Mouse (Mus musculus) forebrain, postnatal 0 days (tissue): ENCODE results near the gene Runx3. TPM values are rescaled to one million over a fixed set of nuclear protein-coding genes. Genes with fewer than 3 reads are reported as not detected.

Source experiments
- ATAC-seq: fragments of 200-750 bp; cut with Nextera tagmentation; 2 replicates; pipeline ENCODE4 v1.8.0; 2017; ENCODE audit warnings: mild to moderate bottlenecking, moderate library complexity
- DNase-seq: peaks from one replicate; pipeline ENCODE4 v3.0.0-alpha.2; 2015
- H3K27ac ChIP-seq: fragments of 300-500 bp; sonication (generic); 2 replicates; pipeline ENCODE4 v1.5.1; 2014; ENCODE audit warnings: low read depth, mild to moderate bottlenecking, antibody characterized with exemption, low read length, moderate library complexity, mixed read lengths
- H3K27me3 ChIP-seq: fragments of 300-500 bp; sonication (generic); 2 replicates; pipeline ENCODE4 v1.6.1; 2014; ENCODE audit warnings: mild to moderate bottlenecking, low read length, mixed read lengths; ENCODE audit not compliant: insufficient read depth
- H3K36me3 ChIP-seq: fragments of 300-500 bp; sonication (generic); 2 replicates; pipeline ENCODE4 v1.6.1; 2014; ENCODE audit warnings: mild to moderate bottlenecking, moderate library complexity; ENCODE audit not compliant: insufficient read depth
- H3K4me1 ChIP-seq: fragments of 300-500 bp; sonication (generic); 2 replicates; pipeline ENCODE4 v1.6.1; 2014; ENCODE audit warnings: antibody characterized with exemption; ENCODE audit not compliant: insufficient read depth
- H3K4me2 ChIP-seq: fragments of 300-500 bp; sonication (generic); 2 replicates; pipeline ENCODE4 v1.6.1; 2014; ENCODE audit warnings: low read depth, mild to moderate bottlenecking, moderate library complexity
- H3K4me3 ChIP-seq: fragments of 300-500 bp; sonication (generic); 2 replicates; pipeline ENCODE4 v1.5.1; 2014; ENCODE audit warnings: low read depth, low read length, mixed read lengths
- H3K9ac ChIP-seq: fragments of 300-500 bp; sonication (generic); 2 replicates; pipeline ENCODE4 v1.6.1; 2014; ENCODE audit warnings: mild to moderate bottlenecking
- H3K9me3 ChIP-seq: fragments of 300-500 bp; sonication (generic); 2 replicates; pipeline ENCODE4 v1.6.1; 2016; ENCODE audit warnings: low read length
- CTCF ChIP-seq: sonication (generic); IDR thresholded peaks from 2 replicates; pipeline ENCODE4 v1.5.1; 2016; ENCODE audit warnings: antibody characterized with exemption, control low read depth, low read depth
- WGBS: fragments of 180-500 bp; shearing (Covaris S2); extraction: QIAGEN DNeasy Blood & Tissue Kit; methylation state at CpG from one replicate; pipeline ENCODE4 v1.1.7; 2014; 5-methylcytosine and 5-hydroxymethylcytosine counted together
- polyA plus RNA-seq: library from polyadenylated mRNA; unstranded; fragments of >200 nt; fragmentation: Nextera tagmentation; extraction: Ambion mirVana; gene quantifications from 2 replicates; pipeline ENCODE4 v1.2.1, GENCODE M21; 2015
- total RNA-seq: library from RNA; depleted of rRNA; stranded (reverse); fragments of >200 nt; gene quantifications from 2 replicates; pipeline ENCODE4 v1.2.3, GENCODE M21; 2014

Gene Runx3
- total and polyA plus RNA-seq, 2 experiments from 2014 or later, result not detected

GRCm38 (mm10) chr4:135135331-135135730 is 14.9 kb downstream of the Runx3 start:
- 67% methylated on average over 6 of the region's 6 CpGs for WGBS
- Histone ChIP-seq H3K4me1 (no peaks in the 10 kb centered on the region), H3K27me3 (peaks cover 18% of the 10 kb centered on the region), H3K9ac (no peak overlapping the region), H3K27ac (no peak overlapping the region), H3K36me3 (no peaks in the 10 kb centered on the region), H3K4me2 (no peak overlapping the region), H3K9me3 (no peaks in the 10 kb centered on the region), H3K4me3 (no peak overlapping the region)
- ATAC-seq (no peak), DNase-seq (no peak)
- no peak for TF ChIP-seq CTCF

DNA sequence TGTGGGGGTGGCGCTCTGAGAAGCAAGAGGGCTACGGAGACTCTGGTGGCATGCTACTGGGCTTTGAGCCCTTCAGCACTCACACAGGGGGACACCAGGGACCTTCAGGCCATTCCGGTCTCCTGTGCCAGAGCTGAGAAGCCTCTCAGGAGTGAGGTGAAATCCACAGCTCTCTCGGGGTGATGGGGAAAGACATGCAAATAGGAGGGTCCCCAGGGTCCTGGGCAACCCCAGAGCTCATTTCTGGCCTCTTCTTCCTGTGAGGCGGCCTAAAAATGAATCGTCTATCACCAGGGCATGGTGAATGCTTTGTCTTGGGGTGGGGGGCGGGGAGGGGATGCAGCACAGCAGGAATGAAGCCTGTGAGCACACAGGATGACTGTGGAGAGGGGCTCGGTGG is 15.8 kb downstream of the Runx3 start:
- WGBS, result 58% methylated on average over 8 of the region's 8 CpGs
- no peaks in the 10 kb centered on the region for H3K4me1 ChIP-seq
- H3K4me3 ChIP-seq, result no peak overlapping the region
- H3K9ac ChIP-seq, result no peak overlapping the region
- H3K9me3 ChIP-seq, result no peaks in the 10 kb centered on the region
- peaks cover 27% of the 10 kb centered on the region for H3K27me3 ChIP-seq
- DNase-seq (no peak), ATAC-seq (no peak)
- no peak overlapping the region for H3K4me2 ChIP-seq
- no peaks in the 10 kb centered on the region for H3K36me3 ChIP-seq
- no peak overlapping the region for H3K27ac ChIP-seq
- TF ChIP-seq CTCF, result no peak

- DNase-seq (no peak), ATAC-seq (no peak)
- Histone ChIP-seq H3K36me3 (no peaks in the 10 kb centered on the region), H3K9ac (no peak overlapping the region), H3K4me2 (no peak overlapping the region), H3K27me3 (peaks cover 31% of the 10 kb centered on the region), H3K4me3 (no peak overlapping the region), H3K4me1 (no peaks in the 10 kb centered on the region), H3K27ac (no peak overlapping the region), H3K9me3 (no peaks in the 10 kb centered on the region)
- TF ChIP-seq CTCF, result no peak
- 60% methylated on average over 10 of the region's 10 CpGs for WGBS
These were observed 16.2 kb downstream of the Runx3 start for GRCm38 (mm10) chr4:135136612-135137011.

DNA sequence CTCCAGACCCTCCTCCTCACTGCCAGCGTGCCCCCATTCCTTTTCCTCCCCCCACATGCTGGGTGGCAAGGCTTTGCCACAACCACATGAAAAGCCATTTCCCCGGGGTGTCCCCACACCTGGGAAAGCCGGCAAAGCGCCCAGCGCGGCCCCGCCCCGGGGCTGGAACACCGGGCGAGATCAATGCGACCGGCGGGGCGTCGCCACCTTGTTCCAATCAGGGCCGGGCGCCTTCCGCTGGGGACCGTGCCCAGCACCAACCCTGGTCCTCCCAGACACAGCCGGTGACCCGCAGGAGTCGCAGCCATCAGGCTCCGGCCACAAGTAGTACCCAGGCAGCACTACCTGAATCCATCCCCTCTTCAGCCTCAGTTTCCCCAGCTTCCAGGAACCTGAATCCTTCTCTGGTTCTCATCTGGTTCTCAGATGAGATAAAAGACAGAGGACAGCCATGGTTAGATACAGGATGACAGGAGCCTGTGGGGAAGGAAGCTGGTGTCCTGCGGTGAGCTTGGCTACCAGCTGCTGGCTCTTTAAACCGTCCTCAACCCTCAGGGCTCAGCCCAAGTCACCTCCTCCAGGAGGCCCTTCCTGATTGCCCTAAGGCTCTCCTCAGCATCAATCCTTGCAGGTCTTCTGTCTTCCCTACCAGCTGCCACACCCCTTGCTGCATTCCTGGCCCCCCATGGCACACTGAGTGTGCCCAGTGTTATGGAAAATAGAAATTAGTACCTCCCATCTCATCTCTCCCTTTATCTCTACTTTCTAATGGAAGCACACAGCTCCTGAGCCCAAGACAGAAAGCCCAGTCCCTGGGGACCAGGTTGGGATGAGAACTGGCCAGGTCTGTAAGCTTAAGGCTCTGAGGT is 20.4 kb downstream of the Runx3 start:
- 2% methylated on average over 25 of the region's 25 CpGs for WGBS
- peaks cover 50% of the 10 kb centered on the region for H3K27me3 ChIP-seq
- no peak overlapping the region for H3K9ac ChIP-seq
- no peak for TF ChIP-seq CTCF
- H3K9me3 ChIP-seq, result no peaks in the 10 kb centered on the region
- no peaks in the 10 kb centered on the region for H3K36me3 ChIP-seq
- no peak for ATAC-seq
- H3K4me3 ChIP-seq, result no peak overlapping the region
- no peak overlapping the region for H3K27ac ChIP-seq
- no peak overlapping the region for H3K4me2 ChIP-seq
- DNase-seq, result no peak
- no peaks in the 10 kb centered on the region for H3K4me1 ChIP-seq

DNA sequence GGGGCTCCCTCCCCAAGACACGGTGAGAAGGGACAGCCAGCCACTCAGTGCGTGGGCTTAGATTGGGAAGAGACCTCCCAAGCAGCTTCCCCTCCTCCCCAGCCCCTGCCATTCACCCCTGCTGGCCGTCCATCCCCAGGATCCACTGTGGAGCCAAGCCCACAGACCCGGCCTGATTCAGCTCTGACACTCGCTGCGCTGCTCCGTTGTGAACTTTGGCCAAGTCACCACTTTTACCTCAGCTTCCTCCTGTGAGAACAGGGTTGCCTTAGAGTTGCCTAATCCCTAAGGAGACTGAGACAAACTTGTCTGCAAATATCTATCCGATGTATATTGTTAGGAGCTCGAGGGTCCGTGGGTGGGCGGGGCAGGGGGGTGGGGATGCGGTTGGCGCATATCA is 21.3 kb downstream of the Runx3 start:
- no peak for TF ChIP-seq CTCF
- H3K4me3 ChIP-seq, result no peak overlapping the region
- 6% methylated on average over 13 of the region's 13 CpGs for WGBS
- H3K36me3 ChIP-seq, result no peaks in the 10 kb centered on the region
- H3K27me3 ChIP-seq, result peaks cover 59% of the 10 kb centered on the region
- H3K4me1 ChIP-seq, result no peaks in the 10 kb centered on the region
- H3K4me2 ChIP-seq, result no peak overlapping the region
- no peak overlapping the region for H3K9ac ChIP-seq
- H3K9me3 ChIP-seq, result no peaks in the 10 kb centered on the region
- H3K27ac ChIP-seq, result no peak overlapping the region
- DNase-seq, result no peak
- ATAC-seq, result no peak

- 11% methylated on average over 15 of the region's 15 CpGs for WGBS
- ATAC-seq (no peak), DNase-seq (no peak)
- H3K4me2 ChIP-seq, result no peak overlapping the region
- H3K4me1 ChIP-seq, result no peaks in the 10 kb centered on the region
- H3K4me3 ChIP-seq, result no peak overlapping the region
- H3K9me3 ChIP-seq, result no peaks in the 10 kb centered on the region
- no peaks in the 10 kb centered on the region for H3K36me3 ChIP-seq
- no peak overlapping the region for H3K27ac ChIP-seq
- H3K27me3 ChIP-seq, result peaks cover 76% of the 10 kb centered on the region
- TF ChIP-seq CTCF, result no peak
- H3K9ac ChIP-seq, result no peak overlapping the region
These were observed 26.3 kb downstream of the Runx3 start for GRCm38 (mm10) chr4:135146734-135147133.

GRCm38 (mm10) chr4:135148660-135149059 is 28.2 kb downstream of the Runx3 start:
- WGBS, result 3% methylated on average over 7 of the region's 7 CpGs
- Histone ChIP-seq H3K27me3 (peaks cover 72% of the 10 kb centered on the region), H3K9me3 (no peaks in the 10 kb centered on the region), H3K9ac (no peak overlapping the region), H3K4me1 (no peaks in the 10 kb centered on the region), H3K36me3 (no peaks in the 10 kb centered on the region), H3K27ac (no peak overlapping the region), H3K4me2 (no peak overlapping the region), H3K4me3 (no peak overlapping the region)
- DNase-seq (no peak), ATAC-seq (no peak)
- no peak for TF ChIP-seq CTCF
